Mouse (Mus musculus): ENCODE data around the gene Crebrf. TPM values are rescaled to one million over a fixed set of nuclear protein-coding genes. Genes with fewer than 3 reads are reported as not detected.
A peak's percentile ranks its signal among the peaks of the same experiment; 100 is the strongest.

The Crebrf gene
- total RNA-seq (2021), result 10 to 100 TPM; 65.4 to 72.4 TPM

- intact Hi-C loops (cut with DNase I), result loop anchor here (2.0 to 5.0 kb wide), 2 partner anchors 39 to 53 kb away; partner anchors contain the start of gene Atp6v0e
- DNase-seq (ENCODE audit: low spot score), result peak; percentile 99
Measured at GRCm38 (mm10) chr17:26715271-26715758, at the start of gene Crebrf. Gene Crebrf (plus strand): TSS chr17:26715650.

- intact Hi-C loops (cut with DNase I), result no loop called here
- DNase-seq (ENCODE audit: low spot score), result no peak
Measured at GRCm38 (mm10) chr17:26671268-26671667, 44.2 kb upstream of the Crebrf start.

- intact Hi-C loops (cut with DNase I), result loop anchor here (2.0 kb wide), 1 partner anchor 39 kb away; the partner anchor contains the start of gene Crebrf
- no peak for DNase-seq (ENCODE audit: low spot score)
Measured at GRCm38 (mm10) chr17:26675845-26676244, 39.6 kb upstream of the Crebrf start.

GRCm38 (mm10) chr17:26676252-26676615 lies 39.2 kb upstream of the Crebrf start:
- peak; percentile 77 for DNase-seq (ENCODE audit: low spot score)
- intact Hi-C loops (cut with DNase I), result loop anchor here (2.0 kb wide), 1 partner anchor 39 kb away; the partner anchor contains the start of gene Crebrf

GRCm38 (mm10) chr17:26676616-26677376 lies 38.7 kb upstream of the Crebrf start:
- intact Hi-C loops (cut with DNase I), result loop anchor here (2.0 kb wide), 1 partner anchor 38 kb away; the partner anchor contains the start of gene Crebrf
- DNase-seq (ENCODE audit: low spot score), result peak; percentile 76

GRCm38 (mm10) chr17:26677711-26678637 lies 37.5 kb upstream of the Crebrf start:
- no peak for DNase-seq (ENCODE audit: low spot score)
- intact Hi-C loops (cut with DNase I), result loop anchor here (2.0 kb wide), 1 partner anchor 37 kb away; the partner anchor contains the start of gene Crebrf

- intact Hi-C loops (cut with DNase I), result no loop called here
- no peak for DNase-seq (ENCODE audit: low spot score)
Measured at GRCm38 (mm10) chr17:26681276-26681675, 34.2 kb upstream of the Crebrf start.

GRCm38 (mm10) chr17:26686334-26687000 lies 29.0 kb upstream of the Crebrf start:
- intact Hi-C loops (cut with DNase I), result no loop called here
- no peak for DNase-seq (ENCODE audit: low spot score)

- intact Hi-C loops (cut with DNase I), result no loop called here
- DNase-seq (ENCODE audit: low spot score), result no peak
Measured at GRCm38 (mm10) chr17:26688795-26689735, 26.4 kb upstream of the Crebrf start.

GRCm38 (mm10) chr17:26689810-26690209 lies 25.6 kb upstream of the Crebrf start:
- no peak for DNase-seq (ENCODE audit: low spot score)
- intact Hi-C loops (cut with DNase I), result no loop called here

GRCm38 (mm10) chr17:26690236-26690635 lies 25.2 kb upstream of the Crebrf start:
- no peak for DNase-seq (ENCODE audit: low spot score)
- intact Hi-C loops (cut with DNase I), result no loop called here

- intact Hi-C loops (cut with DNase I), result no loop called here
- DNase-seq (ENCODE audit: low spot score), result peak; percentile 20
Measured at GRCm38 (mm10) chr17:26691110-26691509, 24.3 kb upstream of the Crebrf start.

GRCm38 (mm10) chr17:26693424-26693823 lies 22.0 kb upstream of the Crebrf start:
- no peak for DNase-seq (ENCODE audit: low spot score)
- intact Hi-C loops (cut with DNase I), result no loop called here

GRCm38 (mm10) chr17:26694171-26694570 lies 21.3 kb upstream of the Crebrf start:
- DNase-seq (ENCODE audit: low spot score), result no peak
- intact Hi-C loops (cut with DNase I), result no loop called here

- intact Hi-C loops (cut with DNase I), result no loop called here
- DNase-seq (ENCODE audit: low spot score), result no peak
Measured at GRCm38 (mm10) chr17:26695193-26695592, 20.3 kb upstream of the Crebrf start.

GRCm38 (mm10) chr17:26698846-26699245 lies 16.6 kb upstream of the Crebrf start:
- no peak for DNase-seq (ENCODE audit: low spot score)
- intact Hi-C loops (cut with DNase I), result no loop called here

- intact Hi-C loops (cut with DNase I), result no loop called here
- DNase-seq (ENCODE audit: low spot score), result peak; percentile 6
Measured at GRCm38 (mm10) chr17:26699819-26700616, 15.4 kb upstream of the Crebrf start.

GRCm38 (mm10) chr17:26701565-26701964 lies 13.9 kb upstream of the Crebrf start:
- intact Hi-C loops (cut with DNase I), result no loop called here

More at GRCm38 (mm10) chr17:26701565-26701964, 13.9 kb upstream of the Crebrf start:
- no peak for DNase-seq (ENCODE audit: low spot score)
